Mouse (Mus musculus) midbrain, postnatal 0 days (tissue): ENCODE data around the gene Gm10722. TPM values are rescaled to one million over a fixed set of nuclear protein-coding genes. Genes with fewer than 3 reads are reported as not detected.
A peak's percentile ranks its signal among the peaks of the same experiment; 100 is the strongest.
"Not testable (repeated sequence)": the region's sequence is repeated elsewhere in the genome, so short reads cannot be mapped to it uniquely, and the experiment has no call there.

Source experiments
- ATAC-seq: fragments of 200-750 bp; cut with Nextera tagmentation; 2 replicates; pipeline ENCODE4 v1.8.0; 2017; ENCODE audit warnings: moderate number of reproducible peaks, mild to moderate bottlenecking, moderate TSS enrichment, moderate library complexity; ENCODE audit not compliant: low FRiP score
- DNase-seq: peaks from one replicate; pipeline ENCODE4 v3.0.0-alpha.2; 2015; ENCODE audit warnings: low spot score
- H3K27ac ChIP-seq: fragments of 300-500 bp; sonication (generic); 2 replicates; pipeline ENCODE4 v1.5.1; 2014; ENCODE audit warnings: low read depth, mild to moderate bottlenecking, low read length, mixed read lengths
- H3K27me3 ChIP-seq: fragments of 300-500 bp; sonication (generic); 2 replicates; pipeline ENCODE4 v1.6.1; 2014; ENCODE audit warnings: low read length, control low read depth, mixed read lengths; ENCODE audit not compliant: insufficient read depth
- H3K36me3 ChIP-seq: fragments of 300-500 bp; sonication (generic); 2 replicates; pipeline ENCODE4 v1.6.1; 2014; ENCODE audit warnings: low read length, control low read depth, mixed read lengths; ENCODE audit not compliant: insufficient read depth
- H3K4me1 ChIP-seq: fragments of 300-500 bp; sonication (generic); 2 replicates; pipeline ENCODE4 v1.6.1; 2014; ENCODE audit warnings: mild to moderate bottlenecking, control low read depth, antibody characterized with exemption, low read length, mixed read lengths; ENCODE audit not compliant: insufficient read depth
- H3K4me2 ChIP-seq: fragments of 300-500 bp; sonication (generic); 2 replicates; pipeline ENCODE4 v1.6.1; 2014; ENCODE audit warnings: low read depth, mild to moderate bottlenecking, low read length, mixed read lengths; ENCODE audit not compliant: poor library complexity, severe bottlenecking
- H3K4me3 ChIP-seq: fragments of 300-500 bp; sonication (generic); 2 replicates; pipeline ENCODE4 v1.5.1; 2014; ENCODE audit warnings: low read depth, mild to moderate bottlenecking, low read length, moderate library complexity
- H3K9ac ChIP-seq: fragments of 300-500 bp; sonication (generic); replicated peaks from 2 replicates; pipeline ENCODE4 v1.6.1; 2014; ENCODE audit warnings: mild to moderate bottlenecking, low read length, moderate library complexity, mixed read lengths; ENCODE audit not compliant: poor library complexity, severe bottlenecking
- H3K9me3 ChIP-seq: fragments of 300-500 bp; sonication (generic); 2 replicates; pipeline ENCODE4 v1.6.1; 2016; ENCODE audit warnings: low read length, control low read depth
- WGBS: fragments of 180-500 bp; shearing (Covaris S2); extraction: QIAGEN DNeasy Blood & Tissue Kit; methylation state at CpG from one replicate; pipeline ENCODE4 v1.1.7; 2014; 5-methylcytosine and 5-hydroxymethylcytosine counted together
- polyA plus RNA-seq: library from polyadenylated mRNA; unstranded; fragments of >200 nt; fragmentation: Nextera tagmentation; extraction: Ambion mirVana; gene quantifications from 2 replicates; pipeline ENCODE4 v1.2.1, GENCODE M21; 2015
- total RNA-seq: library from RNA; depleted of rRNA; stranded (reverse); fragments of >200 nt; gene quantifications from 2 replicates; pipeline ENCODE4 v1.2.3, GENCODE M21; 2014

Gm10722 gene
- total and polyA plus RNA-seq, 2 experiments from 2014 or later, result not detected

- H3K27ac ChIP-seq, DNase-seq, H3K4me2 ChIP-seq, H3K27me3 ChIP-seq, H3K36me3 ChIP-seq, H3K4me3 ChIP-seq, H3K9me3 ChIP-seq, H3K9ac ChIP-seq, ATAC-seq, H3K4me1 ChIP-seq: not testable (repeated sequence)
- 78% methylated on average over 9 of the region's 13 CpGs for WGBS
Measured at GRCm38 (mm10) chr9:3023312-3023984, 22.7 kb downstream of the Gm10722 start, which contains the start of gene Gm10718. Gene Gm10718, plus strand, starts transcription at chr9:3023547.

DNA sequence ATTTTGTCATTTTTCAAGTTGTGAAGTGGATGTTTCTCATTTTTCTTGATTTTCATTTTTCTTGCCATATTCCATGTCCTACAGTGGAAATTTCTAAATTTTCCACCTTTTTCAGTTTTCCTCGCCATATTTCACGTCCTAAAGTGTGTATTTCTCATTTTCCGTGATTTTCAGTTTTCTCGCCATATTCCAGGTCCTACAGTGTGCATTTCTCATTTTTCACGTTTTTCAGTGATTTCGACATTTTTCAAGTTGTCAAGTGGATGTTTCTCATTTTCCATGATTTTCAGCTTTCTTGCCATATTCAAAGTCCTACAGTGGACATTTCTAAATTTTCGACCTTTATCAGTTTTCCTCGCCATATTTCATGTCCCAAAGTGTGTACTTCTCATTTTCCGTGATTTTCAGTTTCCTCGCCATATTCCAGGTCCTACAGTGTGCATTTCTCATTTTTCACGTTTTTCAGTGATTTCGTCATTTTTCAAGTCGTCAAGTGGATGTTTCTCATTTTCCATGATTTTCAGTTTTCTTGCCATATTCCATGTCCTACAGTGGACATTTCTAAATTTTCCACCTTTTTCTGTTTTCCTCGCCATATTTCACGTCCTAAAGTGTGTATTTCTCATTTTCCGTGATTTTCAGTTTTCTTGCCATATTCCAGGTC lies 23.4 kb downstream of the Gm10722 start:
- DNase-seq, H3K27ac ChIP-seq, ATAC-seq, H3K9ac ChIP-seq, H3K4me1 ChIP-seq, H3K27me3 ChIP-seq, H3K4me2 ChIP-seq, H3K9me3 ChIP-seq, H3K4me3 ChIP-seq, H3K36me3 ChIP-seq: not testable (repeated sequence)
- WGBS, result 72% methylated on average over 15 of the region's 16 CpGs

- 77% methylated on average over 12 of the region's 12 CpGs for WGBS
- not testable (repeated sequence) for DNase-seq
Measured at GRCm38 (mm10) chr9:3024912-3025467, 24.3 kb downstream of the Gm10722 start, which contains the start of gene Gm10717. Gene Gm10717, plus strand, starts transcription at chr9:3025417.

DNA sequence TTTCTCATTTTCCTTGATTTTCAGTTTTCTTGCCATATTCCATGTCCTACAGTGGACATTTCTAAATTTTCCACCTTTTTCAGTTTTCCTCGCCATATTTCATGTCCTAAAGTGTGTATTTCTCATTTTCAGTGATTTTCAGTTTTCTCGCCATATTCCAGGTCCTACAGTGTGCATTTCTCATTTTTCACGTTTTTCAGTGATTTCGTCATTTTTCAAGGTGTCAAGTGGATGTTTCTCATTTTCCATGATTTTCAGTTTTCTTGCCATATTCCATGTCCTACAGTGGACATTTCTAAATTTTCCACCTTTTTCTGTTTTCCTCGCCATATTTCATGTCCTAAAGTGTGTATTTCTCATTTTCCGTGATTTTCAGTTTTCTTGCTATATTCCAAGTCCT lies 24.9 kb downstream of the Gm10722 start:
- not testable (repeated sequence) for H3K27me3 ChIP-seq, H3K4me3 ChIP-seq, ATAC-seq, H3K36me3 ChIP-seq, H3K9me3 ChIP-seq, DNase-seq, H3K4me1 ChIP-seq, H3K27ac ChIP-seq, H3K4me2 ChIP-seq, H3K9ac ChIP-seq
- WGBS, result 65% methylated on average over 4 of the region's 6 CpGs

More at GRCm38 (mm10) chr9:3024912-3025467, 24.3 kb downstream of the Gm10722 start, which contains the start of gene Gm10717:
- not testable (repeated sequence) for ATAC-seq, H3K27me3 ChIP-seq, H3K4me2 ChIP-seq, H3K4me1 ChIP-seq, H3K4me3 ChIP-seq, H3K27ac ChIP-seq, H3K9me3 ChIP-seq, H3K9ac ChIP-seq, H3K36me3 ChIP-seq

- not testable (repeated sequence) for ATAC-seq, H3K4me2 ChIP-seq, H3K9ac ChIP-seq, H3K36me3 ChIP-seq, H3K4me3 ChIP-seq, H3K27ac ChIP-seq, H3K9me3 ChIP-seq, H3K27me3 ChIP-seq, DNase-seq, H3K4me1 ChIP-seq
- 80% methylated on average over 5 of the region's 5 CpGs for WGBS
Measured at GRCm38 (mm10) chr9:3026136-3026535, 25.4 kb downstream of the Gm10722 start.

- WGBS, result 68% methylated on average over 9 of the region's 9 CpGs
- not testable (repeated sequence) for DNase-seq
Measured at GRCm38 (mm10) chr9:3026741-3027140, 26.0 kb downstream of the Gm10722 start.

GRCm38 (mm10) chr9:3027200-3027599 lies 26.5 kb downstream of the Gm10722 start:
- H3K27me3 ChIP-seq, H3K27ac ChIP-seq, H3K9me3 ChIP-seq, H3K9ac ChIP-seq, ATAC-seq, H3K4me1 ChIP-seq, H3K4me3 ChIP-seq, H3K36me3 ChIP-seq, H3K4me2 ChIP-seq: not testable (repeated sequence)
- DNase-seq, result peak; percentile 64
- 78% methylated on average over 9 of the region's 9 CpGs for WGBS

More at GRCm38 (mm10) chr9:3026741-3027140, 26.0 kb downstream of the Gm10722 start:
- H3K9ac ChIP-seq, H3K4me2 ChIP-seq, ATAC-seq, H3K36me3 ChIP-seq, H3K9me3 ChIP-seq, H3K27ac ChIP-seq, H3K4me1 ChIP-seq, H3K27me3 ChIP-seq, H3K4me3 ChIP-seq: not testable (repeated sequence)

- H3K4me1 ChIP-seq, ATAC-seq, H3K9me3 ChIP-seq, H3K27ac ChIP-seq, H3K27me3 ChIP-seq, H3K4me2 ChIP-seq, DNase-seq, H3K9ac ChIP-seq, H3K4me3 ChIP-seq, H3K36me3 ChIP-seq: not testable (repeated sequence)
- 71% methylated on average over 12 of the region's 16 CpGs for WGBS
Measured at GRCm38 (mm10) chr9:3029276-3030000, 28.7 kb downstream of the Gm10722 start.
